In the genomic region with DNA sequence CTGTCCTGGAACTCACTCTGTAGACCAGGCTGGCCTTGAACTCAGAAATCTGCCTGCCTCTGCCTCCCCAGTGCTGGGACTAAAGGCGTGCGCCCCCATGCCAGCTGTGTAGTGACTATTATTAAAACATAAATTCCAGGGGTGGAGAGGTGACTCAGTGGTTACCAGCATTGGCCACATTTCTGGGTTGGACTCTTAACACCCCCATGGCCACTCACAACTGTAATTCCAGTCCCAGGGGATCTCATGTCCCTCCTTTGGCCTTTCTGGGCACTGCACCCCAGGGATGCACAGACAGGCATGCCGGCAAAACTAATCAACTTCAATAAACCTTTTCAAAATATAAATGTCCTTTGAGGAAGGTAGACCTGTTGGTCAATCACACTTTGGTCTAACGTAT, we compare ENCODE assay signal across 8 mouse cellular contexts. TPM values are rescaled to one million over a fixed set of nuclear protein-coding genes. Genes with fewer than 3 reads are reported as not detected.
DNase-seq lines count a peak whose midpoint lies in the region; ATAC-seq and TF ChIP-seq lines count a peak whose summit lies in the region.

No protein-coding gene starts in this region.

- H3K4me3 ChIP-seq in heart, embryonic 15.5 days, result peak overlapping the region; percentile 84
- H3K4me3 ChIP-seq in embryonic facial prominence, embryonic 13.5 days, result peak overlapping the region; percentile 10; the same call in 1 of the 2 replicates
- peak overlapping the region; percentile 98; the same call in 1 of the 2 replicates for H3K4me3 ChIP-seq in intestine, embryonic 15.5 days (replicated peaks)
- H3K4me3 ChIP-seq in myocyte, result peak overlapping the region; percentile 85

- H3K36me3 ChIP-seq in heart, embryonic 15.5 days, result peaks cover 28% of the 10 kb centered on the region
- peaks cover 30% of the 10 kb centered on the region for H3K36me3 ChIP-seq in embryonic facial prominence, embryonic 13.5 days
- H3K36me3 ChIP-seq in intestine, embryonic 15.5 days, result peaks cover 14% of the 10 kb centered on the region
- H3K36me3 ChIP-seq in myocyte (ENCODE audit: control insufficient read depth, insufficient read depth), result peaks cover 12% of the 10 kb centered on the region

- no peak overlapping the region for H3K9ac ChIP-seq in heart, embryonic 15.5 days
- H3K9ac ChIP-seq in embryonic facial prominence, embryonic 13.5 days, result no peak overlapping the region
- no peak overlapping the region for H3K9ac ChIP-seq in intestine, embryonic 15.5 days

- ATAC-seq in heart, embryonic 15.5 days (replicated peaks; ENCODE audit: insufficient number of reproducible peaks, insufficient read depth, low FRiP score, low read depth), result no peak
- no peak for ATAC-seq in embryonic facial prominence, embryonic 13.5 days (ENCODE audit: insufficient number of reproducible peaks, insufficient read depth, low FRiP score, low TSS enrichment, low read depth)
- no peak for ATAC-seq in intestine, embryonic 15.5 days

- peaks cover 31% of the 10 kb centered on the region for H3K79me2 ChIP-seq in myocyte (ENCODE audit: control insufficient read depth, insufficient read depth)

- 83% methylated on average over 4 of the region's 4 CpGs for WGBS in heart, embryonic 15.5 days
- 93% methylated on average over 4 of the region's 4 CpGs for WGBS in embryonic facial prominence, embryonic 13.5 days
- 87% methylated on average over 4 of the region's 4 CpGs for WGBS in intestine, embryonic 15.5 days

- H3K4me2 ChIP-seq in heart, embryonic 15.5 days, result peak overlapping the region; percentile 75
- H3K4me2 ChIP-seq in embryonic facial prominence, embryonic 13.5 days, result peak overlapping the region; percentile 73
- H3K4me2 ChIP-seq in intestine, embryonic 15.5 days (replicated peaks), result peak overlapping the region; percentile 59
- H3K4me2 ChIP-seq in myocyte (ENCODE audit: low read depth), result peak overlapping the region; percentile 27

- intact Hi-C loops in heart, postnatal 14 days (cut with DNase I), result loop anchor here (5.0 kb wide), 2 partner anchors 56 to 106 kb away; a partner anchor contains a TSS

- no peak overlapping the region for H3K27ac ChIP-seq in heart, embryonic 15.5 days
- H3K27ac ChIP-seq in embryonic facial prominence, embryonic 13.5 days, result no peak overlapping the region
- no peak overlapping the region for H3K27ac ChIP-seq in intestine, embryonic 15.5 days

- DNase-seq in heart, postnatal 14 days, result no peak
- no peak for DNase-seq in left cerebral cortex, adult 18-20 months (ENCODE audit: low spot score in 2 of 2)
- DNase-seq in ovary, adult 18-20 months (ENCODE audit: low spot score), result no peak
- no peak for DNase-seq in adrenal gland, postnatal 10 days

- peaks cover 20% of the 10 kb centered on the region for H3K4me1 ChIP-seq in heart, embryonic 15.5 days (replicated peaks)
- H3K4me1 ChIP-seq in embryonic facial prominence, embryonic 13.5 days, result peaks cover 28% of the 10 kb centered on the region
- H3K4me1 ChIP-seq in intestine, embryonic 15.5 days (replicated peaks), result peaks cover 12% of the 10 kb centered on the region

- no peaks in the 10 kb centered on the region for H3K9me3 ChIP-seq in heart, embryonic 15.5 days (replicated peaks)
- H3K9me3 ChIP-seq in embryonic facial prominence, embryonic 13.5 days, result no peaks in the 10 kb centered on the region
- H3K9me3 ChIP-seq in intestine, embryonic 15.5 days, result no peaks in the 10 kb centered on the region

- H3K27me3 ChIP-seq in heart, embryonic 15.5 days, result no peaks in the 10 kb centered on the region
- no peaks in the 10 kb centered on the region for H3K27me3 ChIP-seq in embryonic facial prominence, embryonic 13.5 days
- H3K27me3 ChIP-seq in intestine, embryonic 15.5 days (replicated peaks), result no peaks in the 10 kb centered on the region
- no peaks in the 10 kb centered on the region for H3K27me3 ChIP-seq in myocyte (ENCODE audit: control insufficient read depth, insufficient read depth, insufficient read length)

- H3ac ChIP-seq in myocyte (ENCODE audit: control insufficient read depth, insufficient read length), result no peak overlapping the region

- no peak for TF ChIP-seq POLR2A in myocyte (IDR thresholded peaks at IDR 0.05; ENCODE audit: insufficient read length, low read depth)

TF ChIP-seq in myocyte, 11 proteins besides CTCF, POLR2A, EP300 and RAD21:
- no peak for TF ChIP-seq REST (IDR thresholded peaks at IDR 0.05; ENCODE audit: insufficient read depth, insufficient read length)
- no peak for TF ChIP-seq SRF (IDR thresholded peaks at IDR 0.05; ENCODE audit: control insufficient read depth, insufficient read length, low read depth)
- no peak for TF ChIP-seq MAX (IDR thresholded peaks at IDR 0.05; ENCODE audit: low read depth)
- TF ChIP-seq E2F4 (IDR thresholded peaks at IDR 0.05; ENCODE audit: insufficient read depth), result no peak
- no peak for TF ChIP-seq MYOG (IDR thresholded peaks at IDR 0.05; ENCODE audit: control insufficient read depth in 1 of 3, insufficient read depth in 1 of 3, insufficient read length in 2 of 3, low read depth in 2 of 3)
- no peak for TF ChIP-seq TCF3 (IDR thresholded peaks at IDR 0.05; ENCODE audit: insufficient read length, low read depth)
- TF ChIP-seq TCF12 (IDR thresholded peaks at IDR 0.05; ENCODE audit: insufficient read depth, poor library complexity, severe bottlenecking), result no peak
- no peak for TF ChIP-seq POLR2AphosphoS2 (IDR thresholded peaks at IDR 0.05; ENCODE audit: insufficient read length, low read depth)
- no peak for TF ChIP-seq USF1 (IDR thresholded peaks at IDR 0.05; ENCODE audit: low read depth)

RNA-seq across cellular contexts. Expression of a gene that starts 1.8 kb away (rescaled TPM):
- polyA plus RNA-seq in heart, embryonic 15.5 days (2015; fragmentation: Nextera tagmentation; extraction: Ambion mirVana), result 122 and 123 TPM in 2 replicates
- total RNA-seq in heart, postnatal 14 days (2021), result 10 to 100 TPM; 90.6 to 93.1 TPM
- polyA plus RNA-seq in embryonic facial prominence, embryonic 13.5 days (2015; fragmentation: Nextera tagmentation; extraction: Ambion mirVana), result 148 and 150 TPM in 2 replicates
- 107 and 115 TPM in 2 replicates for polyA plus RNA-seq in intestine, embryonic 15.5 days (2015; fragmentation: Nextera tagmentation; extraction: Ambion mirVana)
- 59.9 TPM for polyA plus RNA-seq in myocyte (2012; fragmentation: generic; extraction: Trizol)
- 100 to 1,000 TPM; 143 to 148 TPM for total RNA-seq in left cerebral cortex, adult 18-20 months (2021)
- 10 to 100 TPM; 67.7 to 80.8 TPM for total RNA-seq in adrenal gland, postnatal 10 days (2021)

RNA-seq across cellular contexts. Expression of a gene that starts 57.3 kb away (rescaled TPM):
- 8.0 and 10.9 TPM in 2 replicates for polyA plus RNA-seq in heart, embryonic 15.5 days (2015; fragmentation: Nextera tagmentation; extraction: Ambion mirVana)
- total RNA-seq in heart, postnatal 14 days (2021), result 10 to 100 TPM; 18.1 to 21.1 TPM
- 10.5 and 12.4 TPM in 2 replicates for polyA plus RNA-seq in embryonic facial prominence, embryonic 13.5 days (2015; fragmentation: Nextera tagmentation; extraction: Ambion mirVana)
- polyA plus RNA-seq in intestine, embryonic 15.5 days (2015; fragmentation: Nextera tagmentation; extraction: Ambion mirVana), result 5.0 and 7.4 TPM in 2 replicates
- 8.1 TPM for polyA plus RNA-seq in myocyte (2012; fragmentation: generic; extraction: Trizol)
- 10 to 100 TPM; 22.6 to 23.5 TPM for total RNA-seq in left cerebral cortex, adult 18-20 months (2021)
- total RNA-seq in adrenal gland, postnatal 10 days (2021), result 10 to 100 TPM in 1 of 2 experiments, 1 to 10 TPM in 1; 5.8 to 10.5 TPM

RNA-seq across cellular contexts. Expression of a gene that starts 58.7 kb away (rescaled TPM):
- polyA plus RNA-seq in heart, embryonic 15.5 days (2015; fragmentation: Nextera tagmentation; extraction: Ambion mirVana), result 57.6 and 59.3 TPM in 2 replicates
- total RNA-seq in heart, postnatal 14 days (2021), result 10 to 100 TPM; 26.1 to 28.5 TPM
- 107 and 112 TPM in 2 replicates for polyA plus RNA-seq in embryonic facial prominence, embryonic 13.5 days (2015; fragmentation: Nextera tagmentation; extraction: Ambion mirVana)
- polyA plus RNA-seq in intestine, embryonic 15.5 days (2015; fragmentation: Nextera tagmentation; extraction: Ambion mirVana), result 71.6 and 71.8 TPM in 2 replicates
- 6.8 TPM for polyA plus RNA-seq in myocyte (2012; fragmentation: generic; extraction: Trizol)
- total RNA-seq in left cerebral cortex, adult 18-20 months (2021), result 10 to 100 TPM; 47.3 to 49.0 TPM
- total RNA-seq in adrenal gland, postnatal 10 days (2021), result 10 to 100 TPM; 33.9 to 39.0 TPM

Comparison
In these comparisons a context has a peak if more than half of its experiments do, and no peak if none do; other contexts are left out.
1. H3K4me3 ChIP-seq: peak in every context shown above with its lines; median percentile 98 in intestine, embryonic 15.5 days; 85 in myocyte; 84 in heart, embryonic 15.5 days; 10 in embryonic facial prominence, embryonic 13.5 days.